Mouse (Mus musculus) liver (tissue): ENCODE data around the gene Mrps25.

ENCODE experiments used
- DNase-seq: peaks from one replicate; pipeline ENCODE4 v3.0.0-alpha.2; 2020; ENCODE audit warnings: mixed read lengths

The Mrps25 gene

DNA sequence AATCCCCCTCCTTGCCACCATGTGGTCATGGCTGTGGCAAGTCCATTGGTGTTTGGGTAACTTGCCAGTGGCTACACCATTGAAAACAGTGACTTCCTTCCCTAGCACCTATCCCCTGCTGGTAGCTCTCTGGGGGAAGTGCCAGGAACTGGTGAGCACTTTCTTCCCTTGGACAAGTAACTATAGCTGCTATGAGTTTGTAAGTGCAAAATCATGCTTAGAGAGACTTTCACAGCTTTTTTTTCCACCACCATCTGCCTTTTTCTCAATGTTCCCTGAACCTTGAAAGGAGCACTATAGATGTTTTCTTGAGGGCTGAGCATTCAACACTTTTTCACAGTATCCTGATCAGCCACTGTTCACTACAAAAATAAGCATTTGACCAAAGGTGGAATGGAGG lies 59.3 kb downstream of the Mrps25 start:
- DNase-seq = no peak
